Mouse (Mus musculus) E14TG2a.4 (cell line): ENCODE measurements around the gene Alox12b.

Experiments used
- H3K27me3 ChIP-seq: 2 replicates; pipeline ENCODE4 v1.6.1; 2014; ENCODE audit warnings: low read length, control low read depth; ENCODE audit not compliant: insufficient read depth
- H3K36me3 ChIP-seq: 2 replicates; pipeline ENCODE4 v1.6.1; 2014; ENCODE audit warnings: low read length, control low read depth; ENCODE audit not compliant: insufficient read depth
- H3K4me1 ChIP-seq: replicated peaks from 2 replicates; pipeline ENCODE4 v1.6.1; 2014; ENCODE audit warnings: low read depth, low read length, control low read depth
- H3K4me3 ChIP-seq: replicated peaks from 2 replicates; pipeline ENCODE4 v1.5.1; 2014; ENCODE audit warnings: mild to moderate bottlenecking, low read length
- H3K9me3 ChIP-seq: 2 replicates; pipeline ENCODE4 v1.6.1; 2014; ENCODE audit warnings: low read length, control low read depth
- CTCF ChIP-seq: conservative IDR thresholded peaks from 2 replicates; pipeline ENCODE4 v1.5.1; 2014; ENCODE audit warnings: low read length
- NANOG ChIP-seq: IDR thresholded peaks from 2 replicates; pipeline ENCODE4 v1.6.1; 2014; ENCODE audit warnings: borderline replicate concordance, low read length, mixed read lengths
- POU5F1 ChIP-seq: IDR thresholded peaks from 2 replicates; pipeline ENCODE4 v1.6.1; 2014; ENCODE audit warnings: low read length, borderline replicate concordance

The Alox12b gene

GRCm38 (mm10) chr11:69178525-69178924 is 21.7 kb downstream of the Alox12b start:
- 0 out of 2 replicates have a peak, but pooled peaks cover 12% of the 10 kb centered on the region for H3K27me3 ChIP-seq
- no peak overlapping the region for H3K4me3 ChIP-seq
- H3K4me1 ChIP-seq: no peaks in the 10 kb centered on the region
- TF ChIP-seq NANOG (no peak), CTCF (no peak), POU5F1 (no peak)
- H3K36me3 ChIP-seq: no peaks in the 10 kb centered on the region
- H3K9me3 ChIP-seq: no peaks in the 10 kb centered on the region

GRCm38 (mm10) chr11:69179512-69179911 is 22.7 kb downstream of the Alox12b start:
- no peak for TF ChIP-seq CTCF
- TF ChIP-seq NANOG: no peak
- no peak for TF ChIP-seq POU5F1
- no peaks in the 10 kb centered on the region for H3K36me3 ChIP-seq
- 0 out of 2 replicates have a peak, but pooled peaks cover 12% of the 10 kb centered on the region for H3K27me3 ChIP-seq
- H3K9me3 ChIP-seq: no peaks in the 10 kb centered on the region
- no peak overlapping the region for H3K4me3 ChIP-seq
- no peaks in the 10 kb centered on the region for H3K4me1 ChIP-seq

GRCm38 (mm10) chr11:69180120-69180519 is 23.3 kb downstream of the Alox12b start:
- Histone ChIP-seq H3K27me3 (0 out of 2 replicates have a peak, but pooled peaks cover 12% of the 10 kb centered on the region), H3K36me3 (no peaks in the 10 kb centered on the region), H3K4me3 (no peak overlapping the region), H3K9me3 (no peaks in the 10 kb centered on the region), H3K4me1 (no peaks in the 10 kb centered on the region)
- TF ChIP-seq NANOG: no peak
- TF ChIP-seq CTCF: 0 out of 2 replicates have a peak, but pooled peaks have one; percentile 3
- no peak for TF ChIP-seq POU5F1

DNA sequence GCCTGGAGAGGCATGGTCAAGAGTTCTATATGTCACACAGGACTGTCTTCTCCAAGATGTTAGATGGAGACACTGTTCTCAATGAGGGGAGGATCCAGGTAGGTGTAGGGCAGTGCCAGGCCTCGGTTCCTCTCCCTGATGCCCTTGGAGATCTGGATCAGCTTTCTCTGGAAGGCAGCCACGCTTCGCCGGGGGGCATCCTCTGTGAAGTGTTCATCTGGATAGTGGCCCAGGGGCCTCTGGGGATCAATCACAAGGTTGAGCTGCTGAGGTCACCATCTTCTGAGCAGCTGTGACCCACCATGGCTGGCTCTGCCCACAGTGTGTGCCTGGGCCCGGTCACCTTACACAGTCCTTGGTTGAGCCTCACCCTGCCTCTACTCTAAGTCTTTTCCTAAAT is 28.2 kb downstream of the Alox12b start:
- TF ChIP-seq CTCF: no peak
- no peak for TF ChIP-seq NANOG
- no peak for TF ChIP-seq POU5F1
- H3K36me3 ChIP-seq: no peaks in the 10 kb centered on the region
- H3K4me1 ChIP-seq: no peaks in the 10 kb centered on the region

DNA sequence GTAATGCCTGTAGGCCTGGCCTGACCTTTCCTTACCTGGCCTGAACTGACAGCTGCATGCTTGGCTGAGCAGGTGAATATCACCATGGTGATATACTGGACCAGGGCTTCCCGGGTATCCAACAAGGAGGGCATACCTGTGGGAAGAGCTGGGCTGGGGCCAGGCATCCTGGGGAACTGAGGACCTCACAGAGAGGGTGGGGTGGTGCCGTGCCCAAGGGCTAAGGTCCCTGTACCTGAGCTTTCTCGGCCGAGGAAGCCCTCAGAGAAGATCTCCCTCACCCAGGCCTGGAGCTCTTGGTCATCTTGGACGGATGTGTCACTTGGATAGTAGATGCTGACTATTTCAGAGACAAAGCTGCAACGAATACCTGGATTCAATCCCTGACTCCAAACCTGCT is 29.1 kb downstream of the Alox12b start:
- H3K4me3 ChIP-seq: no peak overlapping the region
- TF ChIP-seq CTCF: no peak
- TF ChIP-seq POU5F1: no peak
- no peak for TF ChIP-seq NANOG
- no peaks in the 10 kb centered on the region for H3K36me3 ChIP-seq

More for the DNA sequence above, 28.2 kb downstream of the Alox12b start:
- no peak overlapping the region for H3K4me3 ChIP-seq
- no peaks in the 10 kb centered on the region for H3K9me3 ChIP-seq
- peaks cover 7% of the 10 kb centered on the region; the same call in 1 of the 2 replicates for H3K27me3 ChIP-seq

DNA sequence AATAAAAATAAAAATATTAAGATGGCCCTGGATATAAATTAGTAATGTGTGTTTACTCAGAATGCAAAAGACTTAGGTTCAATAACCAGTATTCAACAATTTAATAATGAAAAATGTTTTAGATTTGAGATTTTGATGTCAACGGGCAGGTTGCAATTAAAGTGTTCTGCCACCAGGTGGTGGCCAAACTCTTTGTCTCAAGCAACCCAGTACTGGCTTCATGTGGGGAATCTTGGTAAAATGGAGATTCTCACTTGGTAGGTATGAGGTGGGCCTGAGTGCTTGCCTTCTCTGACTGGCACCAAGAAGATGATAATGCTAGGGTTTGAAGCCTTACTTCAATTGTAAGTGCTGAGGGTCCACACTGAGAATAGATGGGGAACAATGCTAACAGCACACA is 36.1 kb downstream of the Alox12b start:
- TF ChIP-seq NANOG: no peak
- peak; percentile 94 for TF ChIP-seq CTCF

More for the DNA sequence above, 29.1 kb downstream of the Alox12b start:
- peaks cover 7% of the 10 kb centered on the region; the same call in 1 of the 2 replicates for H3K27me3 ChIP-seq
- H3K9me3 ChIP-seq: no peaks in the 10 kb centered on the region
- no peaks in the 10 kb centered on the region for H3K4me1 ChIP-seq

GRCm38 (mm10) chr11:69196766-69197165 is 40.0 kb downstream of the Alox12b start:
- H3K36me3 ChIP-seq: no peaks in the 10 kb centered on the region

More for the DNA sequence above, 36.1 kb downstream of the Alox12b start:
- H3K36me3 ChIP-seq: no peaks in the 10 kb centered on the region
- no peaks in the 10 kb centered on the region for H3K9me3 ChIP-seq
- peaks cover 28% of the 10 kb centered on the region for H3K27me3 ChIP-seq
- H3K4me3 ChIP-seq: no peak overlapping the region
- peaks cover 11% of the 10 kb centered on the region for H3K4me1 ChIP-seq

DNA sequence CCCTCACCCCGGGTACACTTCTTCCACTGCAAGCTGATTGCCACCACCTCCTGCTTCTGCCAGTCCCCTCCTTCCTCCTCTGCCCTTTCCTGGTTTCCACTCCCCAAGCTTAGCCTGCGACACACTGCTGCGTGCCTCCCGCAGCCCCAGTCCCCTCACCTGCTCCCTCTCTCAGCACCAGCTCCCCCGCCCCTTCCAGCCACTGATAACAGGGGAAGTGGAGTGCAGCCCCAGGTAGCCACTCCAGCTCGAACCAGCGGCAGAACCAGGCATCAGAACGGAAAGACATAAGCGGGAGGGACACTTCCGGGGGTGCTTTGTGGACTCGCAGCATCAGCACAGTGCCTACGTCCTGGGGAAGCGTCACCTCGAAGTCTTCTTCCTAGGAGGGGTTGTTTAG is 40.4 kb downstream of the Alox12b start:
- no peaks in the 10 kb centered on the region for H3K9me3 ChIP-seq
- H3K36me3 ChIP-seq: no peaks in the 10 kb centered on the region
- H3K27me3 ChIP-seq: peaks cover 34% of the 10 kb centered on the region
- H3K4me3 ChIP-seq: peak overlapping the region; percentile 63
- peaks cover 11% of the 10 kb centered on the region for H3K4me1 ChIP-seq
- TF ChIP-seq NANOG (no peak), POU5F1 (no peak), CTCF (no peak)

More at GRCm38 (mm10) chr11:69196766-69197165, 40.0 kb downstream of the Alox12b start:
- no peak for TF ChIP-seq NANOG
- TF ChIP-seq CTCF: no peak
- TF ChIP-seq POU5F1: no peak
- H3K4me1 ChIP-seq: peaks cover 11% of the 10 kb centered on the region
- H3K9me3 ChIP-seq: no peaks in the 10 kb centered on the region
- peaks cover 34% of the 10 kb centered on the region for H3K27me3 ChIP-seq
- peak overlapping the region; percentile 63 for H3K4me3 ChIP-seq

DNA sequence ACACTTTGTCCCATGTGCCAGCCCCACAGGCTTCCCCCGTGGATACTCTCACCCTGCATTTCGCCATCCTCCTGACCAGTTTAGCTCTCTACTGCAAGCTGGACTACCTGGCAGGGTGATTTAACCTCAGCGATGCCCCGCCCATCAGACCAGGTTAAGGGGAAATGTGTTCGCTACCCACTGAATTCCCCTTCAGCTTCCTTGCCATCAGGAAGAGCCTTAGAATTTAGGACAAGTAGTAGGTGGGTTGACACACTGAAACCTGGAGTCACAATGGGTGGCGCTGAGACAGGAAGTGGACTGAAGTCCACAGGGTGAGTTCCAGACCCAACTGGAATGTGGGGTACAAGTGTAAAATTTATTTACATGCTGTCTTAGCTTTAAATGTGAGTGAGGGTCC is 41.0 kb downstream of the Alox12b start, which contains the start of gene Alox8:
TSS of gene Alox8 (minus strand) at position 101 of the 400 bp plus-strand sequence.
- peaks cover 34% of the 10 kb centered on the region for H3K27me3 ChIP-seq
- no peaks in the 10 kb centered on the region for H3K9me3 ChIP-seq
- H3K4me3 ChIP-seq: peak within 1 kb of the TSS; percentile 63
- no peak for TF ChIP-seq NANOG
- TF ChIP-seq POU5F1: no peak
- H3K36me3 ChIP-seq: no peaks in the 10 kb centered on the region
- peaks cover 11% of the 10 kb centered on the region for H3K4me1 ChIP-seq
